Mouse (Mus musculus): ENCODE data around the gene Fbxl12. TPM values are rescaled to one million over a fixed set of nuclear protein-coding genes. Genes with fewer than 3 reads are reported as not detected.

Fbxl12 gene
- total and polyA plus RNA-seq, 3 experiments = 4.0 to 13.7 (median 5.0) TPM

GRCm38 (mm10) chr9:20581175-20581634, 63.4 kb downstream of the Fbxl12 start, which contains the start of gene Zfp846:
Zfp846 (plus strand) TSS chr9:20581291.
- H3K27ac ChIP-seq (ENCODE audit: insufficient read depth, low read depth) = no peak within 1 kb of the TSS
- in situ Hi-C loops (cut with MboI; ENCODE audit: low pct_ligation_motif_present, low pct_unique_long_range_greater_than_20kb, low sequenced_read_pairs) (no loop called here), dilution Hi-C loops (cut with MboI; ENCODE audit: extremely low pct_ligation_motif_present, extremely low pct_unique_long_range_greater_than_20kb, low sequenced_read_pairs) (no loop called here)

GRCm38 (mm10) chr9:20576591-20576990, 68.0 kb downstream of the Fbxl12 start:
- in situ Hi-C loops (cut with MboI; ENCODE audit: low pct_ligation_motif_present, low pct_unique_long_range_greater_than_20kb, low sequenced_read_pairs) (no loop called here), dilution Hi-C loops (cut with MboI; ENCODE audit: extremely low pct_ligation_motif_present, extremely low pct_unique_long_range_greater_than_20kb, low sequenced_read_pairs) (no loop called here)
- H3K9me3 ChIP-seq (replicated peaks; ENCODE audit: low read length) = no peaks in the 10 kb centered on the region

More at GRCm38 (mm10) chr9:20581175-20581634, 63.4 kb downstream of the Fbxl12 start, which contains the start of gene Zfp846:
- peak within 1 kb of the TSS; percentile 67 to 74 (median 70) for H3K4me3 ChIP-seq (replicated peaks in 1 of 3; ENCODE audit: low read depth in 2 of 3, low read length in 2 of 3, poor library complexity in 1 of 3)
- peak within 1 kb of the TSS; percentile 86 for H3K4me2 ChIP-seq (ENCODE audit: insufficient read depth, low read depth, poor library complexity, severe bottlenecking)
- DNase-seq (ENCODE audit: extremely low read depth) = peak; percentile 97
- peaks cover 0 to 4% of the 10 kb centered on the region in 2 experiments; a peak in 3 of 4 replicates for H3K4me1 ChIP-seq (ENCODE audit: control insufficient read depth in 1 of 2, insufficient read depth in 2 of 2)
- no peaks in the 10 kb centered on the region for H3K27me3 ChIP-seq (replicated peaks)
- no peaks in the 10 kb centered on the region for H3K79me2 ChIP-seq (replicated peaks; ENCODE audit: control insufficient read depth, extremely low read depth, insufficient read depth, poor library complexity, severe bottlenecking)
- TF ChIP-seq CHD1 (IDR thresholded peaks at IDR 0.05; ENCODE audit: low read depth, low read length) (no peak), HCFC1 (IDR thresholded peaks at IDR 0.05; ENCODE audit: low read depth, low read length) (peak; percentile 95), ZC3H11A (IDR thresholded peaks at IDR 0.05; ENCODE audit: low read depth, low read length) (no peak), USF2 (conservative IDR thresholded peaks at IDR 0.05; ENCODE audit: low read depth, low read length) (no peak), IRF4 (IDR thresholded peaks at IDR 0.05; ENCODE audit: low read depth, low read length) (no peak; the same call in none of the 2 replicates), NRF1 (IDR thresholded peaks at IDR 0.05; ENCODE audit: low read depth, low read length) (peak; percentile 53), RAD21 (IDR thresholded peaks at IDR 0.05; ENCODE audit: low read depth, low read length) (no peak), MAZ (IDR thresholded peaks at IDR 0.05; ENCODE audit: low read depth, low read length) (no peak), SMC3 (IDR thresholded peaks at IDR 0.05; ENCODE audit: low read depth, low read length) (no peak), TCF12 (IDR thresholded peaks at IDR 0.05; ENCODE audit: low read depth, low read length) (no peak; the same call in 1 of the 2 replicates), EP300 (IDR thresholded peaks at IDR 0.05; ENCODE audit: low read length) (no peak), ZNF384 (IDR thresholded peaks at IDR 0.05; ENCODE audit: low read depth, low read length) (no peak), KAT2A (IDR thresholded peaks at IDR 0.05; ENCODE audit: insufficient replicate concordance, low read length) (peak; percentile 89; the same call in 1 of the 2 replicates), JUN (IDR thresholded peaks at IDR 0.05; ENCODE audit: insufficient read depth, low read depth, low read length) (no peak), MXI1 (IDR thresholded peaks at IDR 0.05; ENCODE audit: low read depth, low read length) (no peak; the same call in 1 of the 2 replicates), MEF2A (IDR thresholded peaks at IDR 0.05; ENCODE audit: borderline replicate concordance, low read depth, low read length) (no peak; the same call in 1 of the 2 replicates), CHD2 (IDR thresholded peaks at IDR 0.05; ENCODE audit: low read length) (no peak), TBP (conservative IDR thresholded peaks at IDR 0.05; ENCODE audit: low read depth, low read length) (peak; percentile 70), MAX (IDR thresholded peaks at IDR 0.05; ENCODE audit: low read length) (peak; percentile 66; the same call in 1 of the 2 replicates), MYC (IDR thresholded peaks at IDR 0.05; ENCODE audit: low read depth, low read length) (0 out of 2 replicates have a peak, but pooled peaks have one; percentile 47), GABPA (IDR thresholded peaks at IDR 0.05; ENCODE audit: insufficient replicate concordance, low read depth, low read length) (peak; percentile 9; the same call in 1 of the 2 replicates), USF1 (IDR thresholded peaks at IDR 0.05; ENCODE audit: low read depth, low read length) (no peak), POLR2AphosphoS2 (IDR thresholded peaks at IDR 0.05; ENCODE audit: low read depth, low read length) (no peak), ELF1 (IDR thresholded peaks at IDR 0.05; ENCODE audit: low read depth, low read length) (peak; percentile 96), POLR2A (IDR thresholded peaks at IDR 0.05; ENCODE audit: low read depth, low read length) (peak; percentile 83), E2F4 (IDR thresholded peaks at IDR 0.05; ENCODE audit: insufficient replicate concordance, low read depth, low read length) (peak; percentile 87; the same call in 1 of the 2 replicates), SIN3A (IDR thresholded peaks at IDR 0.05; ENCODE audit: low read length) (peak; percentile 76; the same call in 1 of the 2 replicates), ZKSCAN1 (IDR thresholded peaks at IDR 0.05; ENCODE audit: borderline replicate concordance, low read depth, low read length) (no peak), MAFK (IDR thresholded peaks at IDR 0.05; ENCODE audit: insufficient replicate concordance, low read length) (no peak), ETS1 (conservative IDR thresholded peaks at IDR 0.05; ENCODE audit: low read depth, low read length) (no peak; the same call in 1 of the 2 replicates), PAX5 (IDR thresholded peaks at IDR 0.05; ENCODE audit: low read length) (no peak), UBTF (IDR thresholded peaks at IDR 0.05; ENCODE audit: low read depth, low read length) (no peak), BHLHE40 (IDR thresholded peaks at IDR 0.05; ENCODE audit: low read depth, low read length) (0 out of 2 replicates have a peak, but pooled peaks have one; percentile 12), NELFE (IDR thresholded peaks at IDR 0.05; ENCODE audit: low read depth, low read length) (peak; percentile 59), JUND (conservative IDR thresholded peaks at IDR 0.05; ENCODE audit: low read depth, low read length) (no peak; the same call in 1 of the 2 replicates), RCOR1 (conservative IDR thresholded peaks at IDR 0.05; ENCODE audit: low read depth, low read length) (no peak), CTCF (conservative IDR thresholded peaks at IDR 0.05 in 1 of 2, IDR thresholded peaks at IDR 0.05 in 1 of 2; ENCODE audit: low read depth in 2 of 2, low read length in 2 of 2) (no peak), ZMIZ1 (IDR thresholded peaks at IDR 0.05; ENCODE audit: low read depth, low read length) (peak; percentile 78)
- no peaks in the 10 kb centered on the region for H3K9me3 ChIP-seq (replicated peaks; ENCODE audit: low read length)
- peak within 1 kb of the TSS; percentile 73 for H3K9ac ChIP-seq (ENCODE audit: insufficient read depth, low read depth)
- H3K36me3 ChIP-seq (replicated peaks in 1 of 2; ENCODE audit: control insufficient read depth in 1 of 2, insufficient read depth in 1 of 2, low read length in 1 of 2) = peaks cover 0 to 5% of the 10 kb centered on the region in 2 experiments

More at GRCm38 (mm10) chr9:20576591-20576990, 68.0 kb downstream of the Fbxl12 start:
- Histone ChIP-seq H3K36me3 (replicated peaks in 1 of 2; ENCODE audit: control insufficient read depth in 1 of 2, insufficient read depth in 1 of 2, low read length in 1 of 2) (no peaks in the 10 kb centered on the region), H3K4me1 (ENCODE audit: control insufficient read depth in 1 of 2, insufficient read depth in 2 of 2) (peaks cover 0 to 4% of the 10 kb centered on the region in 2 experiments; a peak in 2 of 4 replicates), H3K4me2 (ENCODE audit: insufficient read depth, low read depth, poor library complexity, severe bottlenecking) (no peak overlapping the region), H3K9ac (ENCODE audit: insufficient read depth, low read depth) (no peak overlapping the region), H3K27ac (ENCODE audit: insufficient read depth, low read depth) (no peak overlapping the region), H3K4me3 (replicated peaks in 1 of 3; ENCODE audit: low read depth in 2 of 3, low read length in 2 of 3, poor library complexity in 1 of 3) (no peak overlapping the region), H3K79me2 (replicated peaks; ENCODE audit: control insufficient read depth, extremely low read depth, insufficient read depth, poor library complexity, severe bottlenecking) (no peaks in the 10 kb centered on the region), H3K27me3 (replicated peaks) (peaks cover 2% of the 10 kb centered on the region)
- no peak for TF ChIP-seq JUN (IDR thresholded peaks at IDR 0.05; ENCODE audit: insufficient read depth, low read depth, low read length)
- no peak for TF ChIP-seq TBP (conservative IDR thresholded peaks at IDR 0.05; ENCODE audit: low read depth, low read length)
- TF ChIP-seq ELF1 (IDR thresholded peaks at IDR 0.05; ENCODE audit: low read depth, low read length) = no peak
- no peak for TF ChIP-seq MXI1 (IDR thresholded peaks at IDR 0.05; ENCODE audit: low read depth, low read length)
- TF ChIP-seq EP300 (IDR thresholded peaks at IDR 0.05; ENCODE audit: low read length) = no peak
- no peak for TF ChIP-seq PAX5 (IDR thresholded peaks at IDR 0.05; ENCODE audit: low read length)
- TF ChIP-seq MAZ (IDR thresholded peaks at IDR 0.05; ENCODE audit: low read depth, low read length) = no peak
- no peak for TF ChIP-seq CHD2 (IDR thresholded peaks at IDR 0.05; ENCODE audit: low read length)
- no peak for TF ChIP-seq NELFE (IDR thresholded peaks at IDR 0.05; ENCODE audit: low read depth, low read length)
- no peak for TF ChIP-seq ZNF384 (IDR thresholded peaks at IDR 0.05; ENCODE audit: low read depth, low read length)
- no peak for TF ChIP-seq MAX (IDR thresholded peaks at IDR 0.05; ENCODE audit: low read length)
- no peak for TF ChIP-seq USF2 (conservative IDR thresholded peaks at IDR 0.05; ENCODE audit: low read depth, low read length)
- TF ChIP-seq USF1 (IDR thresholded peaks at IDR 0.05; ENCODE audit: low read depth, low read length) = no peak
- TF ChIP-seq RCOR1 (conservative IDR thresholded peaks at IDR 0.05; ENCODE audit: low read depth, low read length) = no peak
- DNase-seq (ENCODE audit: extremely low read depth) = no peak
